Mouse (Mus musculus): Measurements from ENCODE around the gene Rpl27. TPM values are rescaled to one million over a fixed set of nuclear protein-coding genes. Genes with fewer than 3 reads are reported as not detected.

Rpl27 gene
- polyA plus RNA-seq, 1 experiment from 2014 or later: 251 TPM

GRCm38 (mm10) chr11:101485509-101486028, 43.5 kb downstream of the Rpl27 start:
- no peak overlapping the region for H3K9ac ChIP-seq (replicated peaks; ENCODE audit: low read depth)
- no peaks in the 10 kb centered on the region for H3K27me3 ChIP-seq (replicated peaks; ENCODE audit: insufficient read depth, low read length)
- H3K27ac ChIP-seq (ENCODE audit: low read length): no peak overlapping the region
- H3K9me3 ChIP-seq (ENCODE audit: low read length): no peaks in the 10 kb centered on the region
- no peak overlapping the region for H3K4me3 ChIP-seq (ENCODE audit: low read depth, low read length)
- TF ChIP-seq CTCF (IDR thresholded peaks at IDR 0.05) (no peak), EP300 (IDR thresholded peaks at IDR 0.05) (no peak)
- WGBS: 40% methylated on average over 6 of the region's 6 CpGs
- no peak for DNase-seq (ENCODE audit: low spot score)
- no peaks in the 10 kb centered on the region for H3K36me3 ChIP-seq (ENCODE audit: insufficient read depth, low read length)
- H3K4me2 ChIP-seq (replicated peaks; ENCODE audit: low read depth, low read length): no peak overlapping the region
- ATAC-seq: no peak
- no peaks in the 10 kb centered on the region for H3K4me1 ChIP-seq (ENCODE audit: insufficient read depth, low read depth, low read length)

- H3K4me1 ChIP-seq (ENCODE audit: insufficient read depth, low read depth, low read length): no peaks in the 10 kb centered on the region
- 65% methylated on average over 6 of the region's 6 CpGs for WGBS
- no peak overlapping the region for H3K27ac ChIP-seq (ENCODE audit: low read length)
- DNase-seq (ENCODE audit: low spot score) (no peak), ATAC-seq (no peak)
- H3K4me3 ChIP-seq (ENCODE audit: low read depth, low read length): no peak overlapping the region
- no peak for TF ChIP-seq EP300 (IDR thresholded peaks at IDR 0.05)
- TF ChIP-seq CTCF (IDR thresholded peaks at IDR 0.05): no peak
- no peaks in the 10 kb centered on the region for H3K36me3 ChIP-seq (ENCODE audit: insufficient read depth, low read length)
- H3K4me2 ChIP-seq (replicated peaks; ENCODE audit: low read depth, low read length): no peak overlapping the region
- no peaks in the 10 kb centered on the region for H3K27me3 ChIP-seq (replicated peaks; ENCODE audit: insufficient read depth, low read length)
- H3K9me3 ChIP-seq (ENCODE audit: low read length): no peaks in the 10 kb centered on the region
- H3K9ac ChIP-seq (replicated peaks; ENCODE audit: low read depth): no peak overlapping the region
These were observed 44.0 kb downstream of the Rpl27 start for GRCm38 (mm10) chr11:101486126-101486525.

Small RNAs within 50 kb of the gene (microRNA-seq; reads per million reads assigned to microRNA genes)
- gene Mir6929: not detected

Other genes starting within 250 kb of the Rpl27 start
- gene Ezh1, start 215.8 kb upstream of the Rpl27 start, polyA plus RNA-seq (2015; fragmentation: Nextera tagmentation; extraction: Ambion mirVana): 17.1 and 17.4 TPM in 2 replicates
- gene Ramp2, start 196.3 kb upstream of the Rpl27 start, polyA plus RNA-seq (2015; fragmentation: Nextera tagmentation; extraction: Ambion mirVana): 759 and 834 TPM in 2 replicates
- 121 and 133 TPM in 2 replicates for gene Vps25, start 188.6 kb upstream of the Rpl27 start, polyA plus RNA-seq (2015; fragmentation: Nextera tagmentation; extraction: Ambion mirVana)
- gene Wnk4, start 181.7 kb upstream of the Rpl27 start, polyA plus RNA-seq (2015; fragmentation: Nextera tagmentation; extraction: Ambion mirVana): 10.6 and 14.6 TPM in 2 replicates
- 1.1 TPM in 2 replicates for gene Cntd1, start 163.3 kb upstream of the Rpl27 start, polyA plus RNA-seq (2015; fragmentation: Nextera tagmentation; extraction: Ambion mirVana)
- 159 and 166 TPM in 2 replicates for gene Coa3, start 163.2 kb upstream of the Rpl27 start, polyA plus RNA-seq (2015; fragmentation: Nextera tagmentation; extraction: Ambion mirVana)
- 149 and 152 TPM in 2 replicates for gene Becn1, start 140.0 kb upstream of the Rpl27 start, polyA plus RNA-seq (2015; fragmentation: Nextera tagmentation; extraction: Ambion mirVana)
- 44.1 and 47.4 TPM in 2 replicates for gene Psme3, start 126.1 kb upstream of the Rpl27 start, polyA plus RNA-seq (2015; fragmentation: Nextera tagmentation; extraction: Ambion mirVana)
- 0.44 and 0.45 TPM in 2 replicates for gene Aoc2, start 117.2 kb upstream of the Rpl27 start, polyA plus RNA-seq (2015; fragmentation: Nextera tagmentation; extraction: Ambion mirVana)
- 1.6 and 1.9 TPM in 2 replicates for gene Aoc3, start 111.7 kb upstream of the Rpl27 start, polyA plus RNA-seq (2015; fragmentation: Nextera tagmentation; extraction: Ambion mirVana)
- 0.07 TPM in 1 of 2 replicates, not detected in the other for gene G6pc, start 74.7 kb upstream of the Rpl27 start, polyA plus RNA-seq (2015; fragmentation: Nextera tagmentation; extraction: Ambion mirVana)
- gene Aarsd1, start 24.7 kb upstream of the Rpl27 start, polyA plus RNA-seq (2015; fragmentation: Nextera tagmentation; extraction: Ambion mirVana): 26.5 and 27.0 TPM in 2 replicates
- 2.6 and 2.9 TPM in 2 replicates for gene Gm27029, start 17.5 kb upstream of the Rpl27 start, polyA plus RNA-seq (2015; fragmentation: Nextera tagmentation; extraction: Ambion mirVana)
- gene Rundc1, start 17.2 kb upstream of the Rpl27 start, polyA plus RNA-seq (2015; fragmentation: Nextera tagmentation; extraction: Ambion mirVana): 14.3 and 15.5 TPM in 2 replicates
- gene Ptges3l, start 17.0 kb upstream of the Rpl27 start, polyA plus RNA-seq (2015; fragmentation: Nextera tagmentation; extraction: Ambion mirVana): 6.5 and 7.3 TPM in 2 replicates
- gene Ifi35, start 6.1 kb downstream of the Rpl27 start, polyA plus RNA-seq (2015; fragmentation: Nextera tagmentation; extraction: Ambion mirVana): 48.1 and 50.6 TPM in 2 replicates
- gene Rnd2, start 22.7 kb downstream of the Rpl27 start, polyA plus RNA-seq (2015; fragmentation: Nextera tagmentation; extraction: Ambion mirVana): 7.5 and 9.4 TPM in 2 replicates
- gene Vat1, start 23.9 kb downstream of the Rpl27 start, polyA plus RNA-seq (2015; fragmentation: Nextera tagmentation; extraction: Ambion mirVana): 76.4 and 88.1 TPM in 2 replicates
- 0.42 and 1.5 TPM in 2 replicates for gene Brca1, start 109.7 kb downstream of the Rpl27 start, polyA plus RNA-seq (2015; fragmentation: Nextera tagmentation; extraction: Ambion mirVana)
- 57.2 and 58.7 TPM in 2 replicates for gene Nbr1, start 109.9 kb downstream of the Rpl27 start, polyA plus RNA-seq (2015; fragmentation: Nextera tagmentation; extraction: Ambion mirVana)
- 7.6 TPM in 2 replicates for gene Tmem106a, start 139.9 kb downstream of the Rpl27 start, polyA plus RNA-seq (2015; fragmentation: Nextera tagmentation; extraction: Ambion mirVana)
- gene Gm11634, start 157.0 kb downstream of the Rpl27 start, polyA plus RNA-seq (2015; fragmentation: Nextera tagmentation; extraction: Ambion mirVana): not detected in 2 replicates
- 20.1 and 34.1 TPM in 2 replicates for gene Rdm1, start 184.9 kb downstream of the Rpl27 start, polyA plus RNA-seq (2015; fragmentation: Nextera tagmentation; extraction: Ambion mirVana)
- gene Arl4d, start 223.2 kb downstream of the Rpl27 start, polyA plus RNA-seq (2015; fragmentation: Nextera tagmentation; extraction: Ambion mirVana): 25.2 and 33.1 TPM in 2 replicates

Data from lung, postnatal 0 days (tissue).